Mouse (Mus musculus): ENCODE data around the gene Pla2g15. TPM values are rescaled to one million over a fixed set of nuclear protein-coding genes. Genes with fewer than 3 reads are reported as not detected.

Pla2g15 gene
- total and polyA plus RNA-seq, 3 experiments = 4.0 to 9.4 TPM; not detected in 1

GRCm38 (mm10) chr8:106168356-106169016 is 18.3 kb downstream of the Pla2g15 start, which contains the start of gene Slc7a6:
TSS of gene Slc7a6 (plus strand) at chr8:106168857.
- DNase-seq (ENCODE audit: low read depth, low spot score) = peak; percentile 86
- H3K36me3 ChIP-seq (ENCODE audit: control insufficient read depth in 1 of 2, insufficient read depth in 2 of 2, low read length in 2 of 2) = peaks cover 3 to 22% of the 10 kb centered on the region in 2 experiments; a peak in 2 of 4 replicates
- H3K4me1 ChIP-seq (ENCODE audit: control insufficient read depth in 1 of 2, insufficient read depth in 2 of 2, low read length in 2 of 2) = peaks cover 6 to 22% of the 10 kb centered on the region in 2 experiments
- H3K27ac ChIP-seq (ENCODE audit: control insufficient read depth, low read depth, low read length) = peak within 1 kb of the TSS; percentile 54
- peak within 1 kb of the TSS; percentile 63 to 84 for H3K4me3 ChIP-seq (ENCODE audit: control insufficient read depth in 1 of 2, insufficient read depth in 1 of 2, low read depth in 2 of 2, low read length in 2 of 2)
- H3K27me3 ChIP-seq (ENCODE audit: control insufficient read depth in 1 of 2, insufficient read depth in 2 of 2, low read length in 2 of 2) = no peaks in the 10 kb centered on the region
- H3K9me3 ChIP-seq (replicated peaks; ENCODE audit: insufficient read depth, low read length) = no peaks in the 10 kb centered on the region
- H3K79me2 ChIP-seq (ENCODE audit: control insufficient read depth, insufficient read depth, low read length, poor library complexity) = peaks cover 21% of the 10 kb centered on the region
- peak within 1 kb of the TSS; percentile 76 for H3K9ac ChIP-seq (ENCODE audit: control insufficient read depth, low read depth, low read length, poor library complexity, severe bottlenecking)
- TF ChIP-seq JUND (IDR thresholded peaks at IDR 0.05; ENCODE audit: low read depth, low read length) (no peak), CHD2 (IDR thresholded peaks at IDR 0.05; ENCODE audit: low read length) (no peak), NRF1 (IDR thresholded peaks at IDR 0.05; ENCODE audit: insufficient read depth, low read depth, low read length, poor library complexity, severe bottlenecking) (peak; percentile 34; the same call in 1 of the 2 replicates), POLR2AphosphoS5 (IDR thresholded peaks at IDR 0.05; ENCODE audit: borderline replicate concordance, low read depth, low read length) (no peak), MAFK (IDR thresholded peaks at IDR 0.05; ENCODE audit: borderline replicate concordance, low read depth, low read length) (no peak), UBTF (IDR thresholded peaks at IDR 0.05; ENCODE audit: borderline replicate concordance, insufficient read depth, low read depth, low read length) (peak; percentile 69; the same call in 1 of the 2 replicates), TBP (IDR thresholded peaks at IDR 0.05; ENCODE audit: low read depth, low read length) (no peak), MYB (IDR thresholded peaks at IDR 0.05; ENCODE audit: low read depth, low read length) (no peak), POLR2AphosphoS2 (IDR thresholded peaks at IDR 0.05; ENCODE audit: low read length) (peak; percentile 81), SIN3A (IDR thresholded peaks at IDR 0.05; ENCODE audit: low read length) (peak; percentile 16; the same call in 1 of the 2 replicates), USF1 (IDR thresholded peaks at IDR 0.05; ENCODE audit: low read depth, low read length) (no peak), MYC (IDR thresholded peaks at IDR 0.05; ENCODE audit: low read depth, low read length) (peak; percentile 54; the same call in 1 of the 2 replicates), TAL1 (IDR thresholded peaks at IDR 0.05; ENCODE audit: low read length) (no peak), E2F4 (IDR thresholded peaks at IDR 0.05; ENCODE audit: borderline replicate concordance, low read depth, low read length) (no peak), POLR2A (IDR thresholded peaks at IDR 0.05; ENCODE audit: control insufficient read depth in 1 of 2, insufficient read depth in 1 of 2, low read depth in 1 of 2, low read length in 2 of 2, poor library complexity in 1 of 2) (peak; percentile 78 to 94), EP300 (IDR thresholded peaks at IDR 0.05; ENCODE audit: low read depth in 1 of 2, low read length in 2 of 2) (0 out of 4 replicates have a peak, but pooled peaks of 1 of the 2 experiments have one; percentile 9), HCFC1 (IDR thresholded peaks at IDR 0.05; ENCODE audit: low read depth, low read length) (peak; percentile 64; the same call in 1 of the 2 replicates), NELFE (IDR thresholded peaks at IDR 0.05; ENCODE audit: low read depth, low read length) (peak; percentile 84), RAD21 (IDR thresholded peaks at IDR 0.05; ENCODE audit: low read depth, low read length) (no peak), CHD1 (IDR thresholded peaks at IDR 0.05; ENCODE audit: low read depth, low read length) (0 out of 2 replicates have a peak, but pooled peaks have one; percentile 5), RCOR1 (IDR thresholded peaks at IDR 0.05; ENCODE audit: low read depth, low read length) (0 out of 2 replicates have a peak, but pooled peaks have one; percentile 11), ZMIZ1 (IDR thresholded peaks at IDR 0.05; ENCODE audit: low read depth, low read length) (peak; percentile 62), MEF2A (IDR thresholded peaks at IDR 0.05; ENCODE audit: extremely low read depth, insufficient replicate concordance, low read depth, low read length, poor library complexity, severe bottlenecking) (no peak), ETS1 (IDR thresholded peaks at IDR 0.05; ENCODE audit: low read depth, low read length) (peak; percentile 29; the same call in 1 of the 2 replicates), KAT2A (conservative IDR thresholded peaks at IDR 0.05; ENCODE audit: low read depth, low read length) (no peak), BHLHE40 (IDR thresholded peaks at IDR 0.05; ENCODE audit: borderline replicate concordance, low read depth, low read length) (no peak), ELF1 (IDR thresholded peaks at IDR 0.05; ENCODE audit: low read depth, low read length) (peak; percentile 69; the same call in 1 of the 2 replicates), ZC3H11A (IDR thresholded peaks at IDR 0.05; ENCODE audit: low read depth, low read length) (no peak), CTCF (IDR thresholded peaks at IDR 0.05 in 2 of 3, conservative IDR thresholded peaks at IDR 0.05 in 1 of 3; ENCODE audit: control insufficient read depth in 1 of 3, insufficient read depth in 1 of 3, low read depth in 2 of 3, low read length in 3 of 3, poor library complexity in 1 of 3, severe bottlenecking in 1 of 3) (no peak), GATA1 (IDR thresholded peaks at IDR 0.05; ENCODE audit: low read depth, low read length) (0 out of 2 replicates have a peak, but pooled peaks have one; percentile 24), TCF12 (IDR thresholded peaks at IDR 0.05; ENCODE audit: low read depth, low read length) (no peak), MAZ (IDR thresholded peaks at IDR 0.05; ENCODE audit: low read depth, low read length) (peak; percentile 56; the same call in 1 of the 2 replicates), SMC3 (IDR thresholded peaks at IDR 0.05; ENCODE audit: low read depth, low read length) (no peak), GABPA (IDR thresholded peaks at IDR 0.05; ENCODE audit: low read depth, low read length) (no peak), MAX (IDR thresholded peaks at IDR 0.05; ENCODE audit: low read length) (peak; percentile 28; the same call in 1 of the 2 replicates), MXI1 (IDR thresholded peaks at IDR 0.05; ENCODE audit: low read depth, low read length) (peak; percentile 85)
